Mouse (Mus musculus) stomach, embryonic 14.5 days (tissue): ENCODE measurements around the gene Olfr385. TPM values are rescaled to one million over a fixed set of nuclear protein-coding genes. Genes with fewer than 3 reads are reported as not detected.
"Not testable (repeated sequence)": the region's sequence is repeated elsewhere in the genome, so short reads cannot be mapped to it uniquely, and the experiment has no call there.

Experiments used
- ATAC-seq: fragments of 200-750 bp; cut with Nextera tagmentation; 2 replicates; pipeline ENCODE4 v1.8.0; 2017; ENCODE audit warnings: low read depth, moderate TSS enrichment; ENCODE audit not compliant: insufficient number of reproducible peaks, insufficient read depth, low FRiP score
- H3K27ac ChIP-seq: fragments of 300-500 bp; sonication (generic); 2 replicates; pipeline ENCODE4 v1.5.1; 2014; ENCODE audit warnings: mild to moderate bottlenecking, low read length, moderate library complexity, mixed read lengths
- H3K27me3 ChIP-seq: fragments of 300-500 bp; sonication (generic); 2 replicates; pipeline ENCODE4 v1.6.1; 2014; ENCODE audit warnings: low read length, control low read depth, mixed read lengths; ENCODE audit not compliant: control insufficient read depth, insufficient read depth
- H3K36me3 ChIP-seq: fragments of 300-500 bp; sonication (generic); 2 replicates; pipeline ENCODE4 v1.6.1; 2014; ENCODE audit warnings: mild to moderate bottlenecking, control low read depth, low read length, moderate library complexity, mixed read lengths; ENCODE audit not compliant: control insufficient read depth, insufficient read depth
- H3K4me1 ChIP-seq: fragments of 300-500 bp; sonication (generic); 2 replicates; pipeline ENCODE4 v1.6.1; 2014; ENCODE audit warnings: low read length, control low read depth, mixed read lengths; ENCODE audit not compliant: control insufficient read depth, insufficient read depth
- H3K4me2 ChIP-seq: fragments of 300-500 bp; sonication (generic); replicated peaks from 2 replicates; pipeline ENCODE4 v1.6.1; 2014; ENCODE audit warnings: low read depth, low read length, control low read depth
- H3K4me3 ChIP-seq: fragments of 300-500 bp; sonication (generic); 2 replicates; pipeline ENCODE4 v1.5.1; 2014; ENCODE audit warnings: low read depth, low read length, control low read depth
- H3K9ac ChIP-seq: fragments of 300-500 bp; sonication (generic); replicated peaks from 2 replicates; pipeline ENCODE4 v1.6.1; 2014; ENCODE audit warnings: low read depth, mild to moderate bottlenecking, control low read depth, low read length, moderate library complexity, mixed read lengths
- H3K9me3 ChIP-seq: fragments of 300-500 bp; sonication (generic); 2 replicates; pipeline ENCODE4 v1.6.1; 2016; ENCODE audit warnings: low read depth, low read length, control low read depth; ENCODE audit not compliant: control insufficient read depth
- WGBS: fragments of 180-500 bp; shearing (Covaris S2); extraction: QIAGEN DNeasy Blood & Tissue Kit; methylation state at CpG from one replicate; pipeline ENCODE4 v1.1.7; 2014; 5-methylcytosine and 5-hydroxymethylcytosine counted together
- polyA plus RNA-seq: library from polyadenylated mRNA; unstranded; fragments of >200 nt; fragmentation: Nextera tagmentation; extraction: Ambion mirVana; gene quantifications from 2 replicates; pipeline ENCODE4 v1.2.1, GENCODE M21; 2014

The Olfr385 gene
- not detected in 2 replicates for polyA plus RNA-seq

DNA sequence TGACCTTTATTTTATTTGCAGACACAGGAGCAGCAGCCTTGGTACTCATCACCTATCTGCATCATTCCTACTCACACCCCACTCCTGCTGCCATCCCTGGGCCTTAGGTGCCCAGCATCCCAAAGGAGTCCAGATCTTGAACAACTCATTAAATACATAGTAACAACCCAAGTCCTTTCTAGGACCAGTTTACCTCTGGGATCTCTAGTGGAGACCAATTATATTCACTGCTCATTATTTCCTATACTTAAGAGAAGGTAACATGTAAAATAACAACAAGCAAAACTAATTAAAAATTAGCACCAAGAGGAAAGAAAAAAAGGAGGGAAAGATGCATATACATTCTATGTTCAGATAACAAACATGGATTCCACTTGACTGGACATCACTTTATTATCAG, at the start of gene Olfr385:
Gene Olfr385, minus strand, starts transcription at position 101 of the 400 bp plus-strand sequence.
- Histone ChIP-seq H3K4me1 (no peaks in the 10 kb centered on the region), H3K9me3 (no peaks in the 10 kb centered on the region), H3K27ac (no peak within 1 kb of the TSS), H3K4me3 (no peak within 1 kb of the TSS), H3K36me3 (no peaks in the 10 kb centered on the region), H3K9ac (no peak within 1 kb of the TSS), H3K4me2 (no peak within 1 kb of the TSS), H3K27me3 (no peaks in the 10 kb centered on the region)
- ATAC-seq = no peak

DNA sequence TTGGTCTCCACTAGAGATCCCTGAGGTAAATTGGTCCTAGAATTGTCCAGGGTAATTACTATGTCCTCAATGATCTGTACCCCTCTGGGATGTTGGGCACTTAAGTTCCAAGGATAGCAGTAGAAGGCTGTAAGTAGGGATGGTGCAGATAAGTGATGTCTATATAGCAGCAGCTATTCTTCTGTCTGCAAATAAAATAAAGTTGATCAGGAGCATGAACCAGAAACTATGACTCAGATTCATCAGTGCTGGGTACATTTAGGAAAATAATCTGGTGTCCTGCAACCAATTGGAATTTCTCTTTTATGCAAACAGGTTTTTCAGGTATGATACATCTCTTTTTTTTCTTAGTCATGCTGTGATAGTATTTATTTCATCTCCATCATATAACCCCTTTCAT, 5.5 kb upstream of the Olfr385 start, which contains the start of gene Olfr384:
Gene Olfr384, plus strand, starts transcription at position 301 of the 400 bp plus-strand sequence.
- H3K36me3 ChIP-seq = no peaks in the 10 kb centered on the region
- no peaks in the 10 kb centered on the region for H3K27me3 ChIP-seq
- no peak within 1 kb of the TSS for H3K9ac ChIP-seq
- H3K27ac ChIP-seq = no peak within 1 kb of the TSS
- no peaks in the 10 kb centered on the region for H3K4me1 ChIP-seq
- no peaks in the 10 kb centered on the region for H3K9me3 ChIP-seq
- H3K4me3 ChIP-seq = no peak within 1 kb of the TSS
- ATAC-seq = no peak
- no peak within 1 kb of the TSS for H3K4me2 ChIP-seq

DNA sequence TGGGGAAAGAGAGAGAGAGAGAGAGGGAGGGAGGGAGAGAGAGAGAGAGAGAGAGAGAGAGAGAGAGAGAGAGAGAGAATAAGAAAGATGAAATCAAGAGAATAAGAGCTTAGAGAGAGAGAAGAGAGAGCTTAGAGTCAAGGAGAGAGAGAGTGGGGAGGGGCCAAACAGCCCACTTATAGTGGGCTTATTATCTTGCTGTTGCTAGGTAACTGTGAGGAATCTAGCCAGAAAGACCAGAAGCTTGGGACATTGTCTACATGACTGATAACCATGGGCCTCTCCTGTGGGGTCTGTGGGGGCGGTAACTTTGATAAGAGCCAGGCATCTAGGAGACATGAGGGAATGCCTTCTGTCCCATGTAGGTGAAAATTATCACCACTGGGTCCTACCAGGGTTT, 9.6 kb downstream of the Olfr385 start:
- H3K4me1 ChIP-seq, ATAC-seq, H3K4me3 ChIP-seq, H3K36me3 ChIP-seq, H3K9me3 ChIP-seq, H3K27ac ChIP-seq, H3K4me2 ChIP-seq, H3K27me3 ChIP-seq, H3K9ac ChIP-seq: not testable (repeated sequence)
- 76% methylated on average over 1 of the region's 1 CpGs for WGBS

DNA sequence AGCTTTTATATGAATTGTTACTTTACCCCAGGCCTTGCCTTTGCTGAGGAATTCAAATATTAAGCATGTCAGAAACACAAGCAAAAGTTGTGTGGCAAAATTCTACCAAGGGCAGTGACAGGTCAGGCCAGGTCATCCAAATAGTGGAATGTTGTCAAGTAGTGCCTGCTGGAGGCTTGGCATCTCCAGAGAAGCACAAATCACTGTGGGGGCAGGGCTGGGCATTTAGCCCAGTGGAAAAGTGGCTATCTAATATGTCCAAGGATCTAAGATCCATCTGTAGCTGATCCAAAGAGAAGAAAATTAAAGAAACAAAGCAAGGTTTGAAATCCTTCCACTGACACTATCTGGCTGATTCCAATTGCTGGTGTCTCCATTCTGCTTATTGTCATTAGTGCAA, 12.9 kb downstream of the Olfr385 start:
- Histone ChIP-seq H3K27ac (no peak overlapping the region), H3K9ac (no peak overlapping the region)

More for the DNA sequence above, 12.9 kb downstream of the Olfr385 start:
- no peaks in the 10 kb centered on the region for H3K9me3 ChIP-seq
- H3K36me3 ChIP-seq = no peaks in the 10 kb centered on the region
- H3K27me3 ChIP-seq = no peaks in the 10 kb centered on the region
- H3K4me2 ChIP-seq = no peak overlapping the region
- no peak overlapping the region for H3K4me3 ChIP-seq
- no peaks in the 10 kb centered on the region for H3K4me1 ChIP-seq
- no peak for ATAC-seq

Other genes with a start within 250 kb of the Olfr385 start
- gene Olfr20, start 242.2 kb downstream of the Olfr385 start, polyA plus RNA-seq = not detected in 2 replicates
- gene Olfr376, start 221.8 kb downstream of the Olfr385 start, polyA plus RNA-seq = not detected in 2 replicates
- not detected in 2 replicates for gene Olfr1, start 193.4 kb downstream of the Olfr385 start, polyA plus RNA-seq
- gene Olfr378, start 164.5 kb downstream of the Olfr385 start, polyA plus RNA-seq = not detected in 2 replicates
- gene Olfr380, start 135.5 kb downstream of the Olfr385 start, polyA plus RNA-seq = not detected in 2 replicates
- not detected in 2 replicates for gene Olfr381, start 101.4 kb downstream of the Olfr385 start, polyA plus RNA-seq
- not detected in 2 replicates for gene Olfr382, start 75.8 kb downstream of the Olfr385 start, polyA plus RNA-seq
- not detected in 2 replicates for gene Olfr384, start 5.6 kb upstream of the Olfr385 start, polyA plus RNA-seq
- not detected in 2 replicates for gene Zfp735, start 95.8 kb upstream of the Olfr385 start, polyA plus RNA-seq
- gene Olfr389, start 187.7 kb upstream of the Olfr385 start, polyA plus RNA-seq = not detected in 2 replicates
- not detected in 2 replicates for gene Olfr390, start 190.0 kb upstream of the Olfr385 start, polyA plus RNA-seq
- not detected in 2 replicates for gene Olfr391-ps, start 210.0 kb upstream of the Olfr385 start, polyA plus RNA-seq
- gene Olfr392, start 224.0 kb upstream of the Olfr385 start, polyA plus RNA-seq = not detected in 2 replicates